Mouse (Mus musculus) kidney, postnatal 0 days (tissue): Measurements from ENCODE around the gene Lsm2. TPM values are rescaled to one million over a fixed set of nuclear protein-coding genes. Genes with fewer than 3 reads are reported as not detected.
"Not testable (repeated sequence)": the region's sequence is repeated elsewhere in the genome, so short reads cannot be mapped to it uniquely, and the experiment has no call there.

Experiments used
- ATAC-seq: fragments of 200-750 bp; cut with Nextera tagmentation; replicated peaks from 2 replicates; pipeline ENCODE4 v1.8.0; 2017; ENCODE audit warnings: low read depth, moderate number of reproducible peaks, moderate TSS enrichment, moderate library complexity; ENCODE audit not compliant: low FRiP score
- DNase-seq: peaks from one replicate; pipeline ENCODE4 v3.0.0-alpha.2; 2016; ENCODE audit warnings: low spot score
- H3K27ac ChIP-seq: fragments of 300-500 bp; sonication (generic); 2 replicates; pipeline ENCODE4 v1.5.1; 2014; ENCODE audit warnings: mild to moderate bottlenecking
- H3K27me3 ChIP-seq: fragments of 300-500 bp; sonication (generic); 2 replicates; pipeline ENCODE4 v1.6.1; 2014; ENCODE audit warnings: low read length, mixed read lengths; ENCODE audit not compliant: insufficient read depth
- H3K36me3 ChIP-seq: fragments of 300-500 bp; sonication (generic); 2 replicates; pipeline ENCODE4 v1.6.1; 2014; ENCODE audit warnings: low read length, mixed read lengths; ENCODE audit not compliant: insufficient read depth
- H3K4me1 ChIP-seq: fragments of 300-500 bp; sonication (generic); replicated peaks from 2 replicates; pipeline ENCODE4 v1.6.1; 2014; ENCODE audit warnings: antibody characterized with exemption, low read length, mixed read lengths; ENCODE audit not compliant: insufficient read depth
- H3K4me2 ChIP-seq: fragments of 300-500 bp; sonication (generic); 2 replicates; pipeline ENCODE4 v1.6.1; 2014; ENCODE audit warnings: mild to moderate bottlenecking, low read length, moderate library complexity, mixed read lengths
- H3K4me3 ChIP-seq: fragments of 300-500 bp; sonication (generic); replicated peaks from 2 replicates; pipeline ENCODE4 v1.5.1; 2014; ENCODE audit warnings: low read depth, low read length
- H3K9ac ChIP-seq: fragments of 300-500 bp; sonication (generic); 2 replicates; pipeline ENCODE4 v1.6.1; 2014; ENCODE audit warnings: low read depth, low read length
- H3K9me3 ChIP-seq: fragments of 300-500 bp; sonication (generic); replicated peaks from 2 replicates; pipeline ENCODE4 v1.6.1; 2016; ENCODE audit warnings: low read length, inconsistent platforms, mixed read lengths
- CTCF ChIP-seq: IDR thresholded peaks from 2 replicates; pipeline ENCODE4 v1.5.1; 2016; ENCODE audit warnings: antibody characterized with exemption, low read depth, mild to moderate bottlenecking, moderate library complexity
- WGBS: fragments of 180-500 bp; shearing (Covaris S2); extraction: QIAGEN DNeasy Blood & Tissue Kit; methylation state at CpG from one replicate; pipeline ENCODE4 v1.1.7; 2014; 5-methylcytosine and 5-hydroxymethylcytosine counted together
- polyA plus RNA-seq: library from polyadenylated mRNA; unstranded; fragments of >200 nt; fragmentation: Nextera tagmentation; extraction: Ambion mirVana; gene quantifications from 2 replicates; pipeline ENCODE4 v1.2.1, GENCODE M21; 2015

Lsm2 gene
- polyA plus RNA-seq, 1 experiment from 2014 or later, result 133 TPM

GRCm38 (mm10) chr17:34982328-34982727 lies 666 bp downstream of the Lsm2 start:
- H3K27me3 ChIP-seq, result no peaks in the 10 kb centered on the region
- ATAC-seq (no peak), DNase-seq (peak; percentile 41)
- H3K27ac ChIP-seq, result peak overlapping the region; percentile 95
- H3K4me1 ChIP-seq, result 0 out of 2 replicates have a peak, but pooled peaks cover 6% of the 10 kb centered on the region
- peak overlapping the region; percentile 80 for H3K9ac ChIP-seq
- peak overlapping the region; percentile 80 for H3K4me3 ChIP-seq
- H3K4me2 ChIP-seq, result peak overlapping the region; percentile 98
- peaks cover 13% of the 10 kb centered on the region for H3K36me3 ChIP-seq
- no peak for TF ChIP-seq CTCF
- H3K9me3 ChIP-seq, result no peaks in the 10 kb centered on the region
- WGBS, result under 1% methylated on average over 15 of the region's 15 CpGs

GRCm38 (mm10) chr17:34984218-34984617 lies 2.6 kb downstream of the Lsm2 start:
- Histone ChIP-seq H3K27ac (no peak overlapping the region), H3K4me1 (0 out of 2 replicates have a peak, but pooled peaks cover 6% of the 10 kb centered on the region), H3K4me2 (no peak overlapping the region), H3K9me3 (no peaks in the 10 kb centered on the region), H3K36me3 (peaks cover 13% of the 10 kb centered on the region), H3K9ac (no peak overlapping the region), H3K27me3 (no peaks in the 10 kb centered on the region), H3K4me3 (no peak overlapping the region)
- DNase-seq (peak; percentile 78), ATAC-seq (no peak)
- WGBS, result 74% methylated on average over 2 of the region's 2 CpGs
- peak; percentile 84 for TF ChIP-seq CTCF

GRCm38 (mm10) chr17:34994751-34995150 lies 13.1 kb downstream of the Lsm2 start:
- Histone ChIP-seq H3K27me3 (no peaks in the 10 kb centered on the region), H3K4me1 (peaks cover 6% of the 10 kb centered on the region; the same call in 1 of the 2 replicates), H3K4me2 (no peak overlapping the region), H3K36me3 (peaks cover 6% of the 10 kb centered on the region; the same call in 1 of the 2 replicates), H3K27ac (no peak overlapping the region), H3K9me3 (no peaks in the 10 kb centered on the region), H3K4me3 (no peak overlapping the region), H3K9ac (no peak overlapping the region)
- TF ChIP-seq CTCF, result no peak
- no peak for DNase-seq
- no peak for ATAC-seq

- not testable (repeated sequence) for DNase-seq, H3K4me3 ChIP-seq, H3K4me2 ChIP-seq, H3K9ac ChIP-seq, H3K36me3 ChIP-seq, H3K4me1 ChIP-seq, ATAC-seq, H3K9me3 ChIP-seq, H3K27ac ChIP-seq, H3K27me3 ChIP-seq
- 88% methylated on average over 4 of the region's 4 CpGs for WGBS
Measured at GRCm38 (mm10) chr17:34995192-34995591, 13.5 kb downstream of the Lsm2 start.

DNA sequence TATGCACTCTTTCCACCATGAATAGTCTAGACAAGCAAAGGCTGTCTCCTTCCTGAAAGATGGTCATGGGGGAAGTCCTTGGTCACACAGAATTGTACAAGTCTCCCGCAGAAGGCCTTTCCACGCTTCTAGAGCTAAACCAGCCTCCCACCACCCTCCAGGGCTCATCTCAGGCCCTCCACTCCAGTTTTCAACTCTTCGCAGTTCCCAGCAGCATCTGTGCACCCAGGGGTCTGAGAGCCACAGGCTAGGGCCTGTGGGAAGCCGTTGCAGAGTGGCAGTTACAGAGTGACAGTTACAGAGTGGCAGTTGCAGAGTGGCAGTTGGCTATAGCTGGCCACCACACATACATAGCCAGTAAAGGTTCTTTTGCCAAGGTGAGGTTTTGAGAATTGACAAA lies 14.3 kb downstream of the Lsm2 start:
- WGBS, result over 99% methylated on average over 4 of the region's 4 CpGs
- not testable (repeated sequence) for H3K4me3 ChIP-seq, H3K9me3 ChIP-seq, ATAC-seq, H3K4me2 ChIP-seq, H3K27ac ChIP-seq, H3K4me1 ChIP-seq, H3K9ac ChIP-seq, DNase-seq, H3K27me3 ChIP-seq, H3K36me3 ChIP-seq

GRCm38 (mm10) chr17:34996411-34997141 lies 14.9 kb downstream of the Lsm2 start:
- DNase-seq (no peak), ATAC-seq (no peak)
- TF ChIP-seq CTCF, result no peak
- H3K9ac ChIP-seq, result no peak overlapping the region
- no peak overlapping the region for H3K4me3 ChIP-seq
- H3K27me3 ChIP-seq, result no peaks in the 10 kb centered on the region
- H3K9me3 ChIP-seq, result no peaks in the 10 kb centered on the region
- 0 out of 2 replicates have a peak overlapping the region, but pooled peaks have one; percentile 18 for H3K4me2 ChIP-seq
- peaks cover 8% of the 10 kb centered on the region; the same call in 1 of the 2 replicates for H3K4me1 ChIP-seq
- no peaks in the 10 kb centered on the region for H3K36me3 ChIP-seq
- no peak overlapping the region for H3K27ac ChIP-seq
- 79% methylated on average over 12 of the region's 14 CpGs for WGBS
